Mouse (Mus musculus): Measurements from ENCODE around the gene Plekhg2. TPM values are rescaled to one million over a fixed set of nuclear protein-coding genes. Genes with fewer than 3 reads are reported as not detected.

The Plekhg2 gene
- polyA plus RNA-seq, 1 experiment from 2014 or later, result 38.8 TPM

GRCm38 (mm10) chr7:28376011-28376771, 3.8 kb upstream of the Plekhg2 start:
- H3K4me1 ChIP-seq (ENCODE audit: control insufficient read depth, insufficient read depth, low read length), result peaks cover 14% of the 10 kb centered on the region
- ATAC-seq (replicated peaks; ENCODE audit: insufficient number of reproducible peaks, low FRiP score, low TSS enrichment, low read depth) (no peak), DNase-seq (ENCODE audit: low spot score) (peak; percentile 75)
- no peaks in the 10 kb centered on the region for H3K9me3 ChIP-seq (replicated peaks; ENCODE audit: control insufficient read depth, low read length)
- peak overlapping the region; percentile 33 for H3K4me3 ChIP-seq (ENCODE audit: low read depth, low read length)
- WGBS, result 2% methylated on average over 30 of the region's 30 CpGs
- H3K9ac ChIP-seq (replicated peaks; ENCODE audit: low read length), result peak overlapping the region; percentile 64
- H3K4me2 ChIP-seq (ENCODE audit: low read depth, low read length), result peak overlapping the region; percentile 69
- no peaks in the 10 kb centered on the region for H3K36me3 ChIP-seq (replicated peaks; ENCODE audit: control insufficient read depth, insufficient read depth, low read depth, low read length)
- peak overlapping the region; percentile 96 for H3K27ac ChIP-seq (replicated peaks; ENCODE audit: low read depth, low read length)
- no peaks in the 10 kb centered on the region for H3K27me3 ChIP-seq (ENCODE audit: control insufficient read depth, insufficient read depth, low read length)

- H3K36me3 ChIP-seq (replicated peaks; ENCODE audit: control insufficient read depth, insufficient read depth, low read depth, low read length), result no peaks in the 10 kb centered on the region; the same call in 1 of the 2 replicates
- H3K27ac ChIP-seq (replicated peaks; ENCODE audit: low read depth, low read length), result peak overlapping the region; percentile 96
- H3K4me1 ChIP-seq (ENCODE audit: control insufficient read depth, insufficient read depth, low read length), result peaks cover 11% of the 10 kb centered on the region
- ATAC-seq (replicated peaks; ENCODE audit: insufficient number of reproducible peaks, low FRiP score, low TSS enrichment, low read depth) (peak; percentile 49), DNase-seq (ENCODE audit: low spot score) (peak; percentile 96)
- H3K9ac ChIP-seq (replicated peaks; ENCODE audit: low read length), result peak overlapping the region; percentile 76
- WGBS, result under 1% methylated on average over 36 of the region's 36 CpGs
- H3K9me3 ChIP-seq (replicated peaks; ENCODE audit: control insufficient read depth, low read length), result no peaks in the 10 kb centered on the region
- peak overlapping the region; percentile 69 for H3K4me2 ChIP-seq (ENCODE audit: low read depth, low read length)
- no peaks in the 10 kb centered on the region for H3K27me3 ChIP-seq (ENCODE audit: control insufficient read depth, insufficient read depth, low read length)
- H3K4me3 ChIP-seq (ENCODE audit: low read depth, low read length), result peak overlapping the region; percentile 33
These were observed 3.0 kb upstream of the Plekhg2 start for GRCm38 (mm10) chr7:28375176-28375921.

GRCm38 (mm10) chr7:28374647-28375046, 2.2 kb upstream of the Plekhg2 start:
- H3K27me3 ChIP-seq (ENCODE audit: control insufficient read depth, insufficient read depth, low read length), result no peaks in the 10 kb centered on the region
- no peaks in the 10 kb centered on the region for H3K9me3 ChIP-seq (replicated peaks; ENCODE audit: control insufficient read depth, low read length)
- peak overlapping the region; percentile 45 for H3K4me2 ChIP-seq (ENCODE audit: low read depth, low read length)
- no peak overlapping the region for H3K4me3 ChIP-seq (ENCODE audit: low read depth, low read length)
- DNase-seq (ENCODE audit: low spot score) (no peak), ATAC-seq (replicated peaks; ENCODE audit: insufficient number of reproducible peaks, low FRiP score, low TSS enrichment, low read depth) (no peak)
- no peaks in the 10 kb centered on the region; the same call in none of the 2 replicates for H3K36me3 ChIP-seq (replicated peaks; ENCODE audit: control insufficient read depth, insufficient read depth, low read depth, low read length)
- no peak overlapping the region for H3K9ac ChIP-seq (replicated peaks; ENCODE audit: low read length)
- peak overlapping the region; percentile 96 for H3K27ac ChIP-seq (replicated peaks; ENCODE audit: low read depth, low read length)
- 74% methylated on average over 10 of the region's 10 CpGs for WGBS
- H3K4me1 ChIP-seq (ENCODE audit: control insufficient read depth, insufficient read depth, low read length), result peaks cover 14% of the 10 kb centered on the region

- ATAC-seq (replicated peaks; ENCODE audit: insufficient number of reproducible peaks, low FRiP score, low TSS enrichment, low read depth) (no peak), DNase-seq (ENCODE audit: low spot score) (no peak)
- peaks cover 5% of the 10 kb centered on the region for H3K36me3 ChIP-seq (replicated peaks; ENCODE audit: control insufficient read depth, insufficient read depth, low read depth, low read length)
- H3K9me3 ChIP-seq (replicated peaks; ENCODE audit: control insufficient read depth, low read length), result no peaks in the 10 kb centered on the region
- H3K27ac ChIP-seq (replicated peaks; ENCODE audit: low read depth, low read length), result 0 out of 2 replicates have a peak overlapping the region, but pooled peaks have one; percentile 22
- peaks cover 14% of the 10 kb centered on the region for H3K4me1 ChIP-seq (ENCODE audit: control insufficient read depth, insufficient read depth, low read length)
- WGBS, result 82% methylated on average over 7 of the region's 7 CpGs
- no peak overlapping the region for H3K4me3 ChIP-seq (ENCODE audit: low read depth, low read length)
- no peak overlapping the region for H3K4me2 ChIP-seq (ENCODE audit: low read depth, low read length)
- H3K27me3 ChIP-seq (ENCODE audit: control insufficient read depth, insufficient read depth, low read length), result no peaks in the 10 kb centered on the region
- no peak overlapping the region; the same call in 1 of the 2 replicates for H3K9ac ChIP-seq (replicated peaks; ENCODE audit: low read length)
These were observed 1.6 kb upstream of the Plekhg2 start for GRCm38 (mm10) chr7:28373891-28374495.

GRCm38 (mm10) chr7:28373131-28373581, 757 bp upstream of the Plekhg2 start:
- WGBS, result 1% methylated on average over 9 of the region's 9 CpGs
- H3K27me3 ChIP-seq (ENCODE audit: control insufficient read depth, insufficient read depth, low read length), result no peaks in the 10 kb centered on the region
- peak overlapping the region; percentile 50; the same call in 1 of the 2 replicates for H3K9ac ChIP-seq (replicated peaks; ENCODE audit: low read length)
- H3K9me3 ChIP-seq (replicated peaks; ENCODE audit: control insufficient read depth, low read length), result no peaks in the 10 kb centered on the region
- H3K27ac ChIP-seq (replicated peaks; ENCODE audit: low read depth, low read length), result peak overlapping the region; percentile 53; the same call in 1 of the 2 replicates
- DNase-seq (ENCODE audit: low spot score), result peak; percentile 94
- peak; percentile 0; the same call in 1 of the 2 replicates for ATAC-seq (replicated peaks; ENCODE audit: insufficient number of reproducible peaks, low FRiP score, low TSS enrichment, low read depth)
- H3K4me3 ChIP-seq (ENCODE audit: low read depth, low read length), result peak overlapping the region; percentile 89
- peaks cover 10% of the 10 kb centered on the region for H3K4me1 ChIP-seq (ENCODE audit: control insufficient read depth, insufficient read depth, low read length)
- peak overlapping the region; percentile 19; the same call in 1 of the 2 replicates for H3K4me2 ChIP-seq (ENCODE audit: low read depth, low read length)
- peaks cover 6% of the 10 kb centered on the region for H3K36me3 ChIP-seq (replicated peaks; ENCODE audit: control insufficient read depth, insufficient read depth, low read depth, low read length)

- Histone ChIP-seq H3K9me3 (replicated peaks; ENCODE audit: control insufficient read depth, low read length) (no peaks in the 10 kb centered on the region), H3K4me3 (ENCODE audit: low read depth, low read length) (peak overlapping the region; percentile 89), H3K4me1 (ENCODE audit: control insufficient read depth, insufficient read depth, low read length) (peaks cover 4% of the 10 kb centered on the region), H3K4me2 (ENCODE audit: low read depth, low read length) (peak overlapping the region; percentile 82), H3K9ac (replicated peaks; ENCODE audit: low read length) (peak overlapping the region; percentile 96), H3K27me3 (ENCODE audit: control insufficient read depth, insufficient read depth, low read length) (no peaks in the 10 kb centered on the region), H3K36me3 (replicated peaks; ENCODE audit: control insufficient read depth, insufficient read depth, low read depth, low read length) (peaks cover 12% of the 10 kb centered on the region), H3K27ac (replicated peaks; ENCODE audit: low read depth, low read length) (peak overlapping the region; percentile 93)
- 0% methylated on average over 39 of the region's 43 CpGs for WGBS
- ATAC-seq (replicated peaks; ENCODE audit: insufficient number of reproducible peaks, low FRiP score, low TSS enrichment, low read depth) (peak; percentile 4; the same call in 1 of the 2 replicates), DNase-seq (ENCODE audit: low spot score) (peak; percentile 71)
These were observed 847 bp downstream of the Plekhg2 start for GRCm38 (mm10) chr7:28371514-28371989.

GRCm38 (mm10) chr7:28370977-28371513, 1.4 kb downstream of the Plekhg2 start:
- DNase-seq (ENCODE audit: low spot score), result no peak
- Histone ChIP-seq H3K9me3 (replicated peaks; ENCODE audit: control insufficient read depth, low read length) (no peaks in the 10 kb centered on the region), H3K4me1 (ENCODE audit: control insufficient read depth, insufficient read depth, low read length) (peaks cover 4% of the 10 kb centered on the region), H3K27ac (replicated peaks; ENCODE audit: low read depth, low read length) (peak overlapping the region; percentile 93), H3K4me3 (ENCODE audit: low read depth, low read length) (peak overlapping the region; percentile 89), H3K9ac (replicated peaks; ENCODE audit: low read length) (peak overlapping the region; percentile 96), H3K36me3 (replicated peaks; ENCODE audit: control insufficient read depth, insufficient read depth, low read depth, low read length) (peaks cover 12% of the 10 kb centered on the region), H3K4me2 (ENCODE audit: low read depth, low read length) (peak overlapping the region; percentile 82), H3K27me3 (ENCODE audit: control insufficient read depth, insufficient read depth, low read length) (no peaks in the 10 kb centered on the region)
- 10% methylated on average over 11 of the region's 11 CpGs for WGBS
- no peak for ATAC-seq (replicated peaks; ENCODE audit: insufficient number of reproducible peaks, low FRiP score, low TSS enrichment, low read depth)
